Mouse (Mus musculus) cerebellum, adult 2 months (tissue): Measurements from ENCODE around the gene Fbxl22.

Experiments
- CTCF ChIP-seq: fragments of 200-500 bp; IDR thresholded peaks from 2 replicates; pipeline ENCODE4 v1.5.1; 2011; ENCODE audit warnings: low read depth, mild to moderate bottlenecking, control low read depth, low read length, moderate library complexity, borderline replicate concordance; ENCODE audit not compliant: insufficient read depth
- POLR2A ChIP-seq: fragments of 200-500 bp; IDR thresholded peaks from 2 replicates; pipeline ENCODE4 v1.6.1; 2011; ENCODE audit warnings: low read length, control low read depth, borderline replicate concordance; ENCODE audit not compliant: insufficient read depth

GRCm38 (mm10) chr9:66492361-66492760 lies 22.0 kb downstream of the Fbxl22 start:
- no peak for TF ChIP-seq POLR2A
- no peak for TF ChIP-seq CTCF
